Mouse (Mus musculus): ENCODE measurements around the gene Rbp7. TPM values are rescaled to one million over a fixed set of nuclear protein-coding genes. Genes with fewer than 3 reads are reported as not detected.
"Not testable (repeated sequence)": the region's sequence is repeated elsewhere in the genome, so short reads cannot be mapped to it uniquely, and the experiment has no call there.

Rbp7 gene
- polyA plus RNA-seq, 1 experiment from 2014 or later: not detected

DNA sequence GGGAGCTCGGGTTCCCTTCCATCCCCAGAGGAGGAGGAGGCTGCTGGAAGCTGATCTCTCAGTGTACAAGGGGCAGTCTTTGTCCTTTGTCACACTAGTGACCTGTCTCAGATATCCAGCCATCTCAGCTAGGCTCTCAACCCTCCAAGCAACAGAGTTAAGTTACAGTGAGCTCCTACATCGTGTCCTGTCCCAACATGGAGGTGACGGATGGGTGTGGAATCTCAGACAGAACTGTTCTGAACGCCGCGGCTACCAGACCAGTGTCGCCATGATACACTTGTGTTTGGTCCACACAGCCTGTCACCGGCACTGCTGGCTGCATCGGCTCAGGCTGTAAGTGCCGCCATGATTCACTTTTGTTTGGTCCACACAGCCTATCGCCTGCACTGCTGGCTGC is 22.3 kb upstream of the Rbp7 start, which contains the start of gene Tmem274:
Gene Tmem274 (plus strand): TSS at position 301 of the 400 bp plus-strand sequence.
- in situ Hi-C loops (cut with MboI; ENCODE audit: low pct_unique_long_range_greater_than_20kb): no loop called here
- no peaks in the 10 kb centered on the region for H3K27me3 ChIP-seq
- ChIA-PET POLR2A (no interaction called here), CTCF (interaction anchor here (1.8 kb wide), 1 partner anchor 12 kb away, joined by 4 read pairs; no protein-coding TSS in a partner anchor)
- ATAC-seq (no peak), DNase-seq (ENCODE audit: low read depth, low spot score) (no peak)
- TF ChIP-seq CTCF (IDR thresholded peaks at IDR 0.05): no peak

DNA sequence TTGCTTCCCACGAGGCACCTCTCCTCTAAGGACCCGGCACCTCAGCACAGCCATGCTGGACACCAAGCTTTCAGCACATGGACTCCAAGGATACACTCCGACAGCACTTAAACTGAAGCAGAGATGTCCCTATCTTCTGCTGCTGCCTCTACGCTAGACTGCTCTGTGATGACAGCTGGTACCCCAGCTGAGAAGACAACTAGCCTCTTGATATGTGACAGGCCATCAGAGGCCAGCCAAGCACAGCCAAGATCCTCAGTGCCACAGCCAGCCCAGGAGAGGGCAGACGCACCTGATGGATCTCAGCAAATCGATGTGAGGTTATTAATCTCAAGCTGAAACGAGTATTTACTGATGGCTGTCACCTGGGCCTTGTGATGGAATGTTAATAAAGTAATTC is 20.3 kb upstream of the Rbp7 start:
- no peak for DNase-seq (ENCODE audit: low read depth, low spot score)
- CTCF ChIA-PET: interaction anchor here (1.1 kb wide), 1 partner anchor 12 kb away, joined by 3 read pairs; no protein-coding TSS in a partner anchor
- H3K27me3 ChIP-seq: no peaks in the 10 kb centered on the region
- TF ChIP-seq CTCF (IDR thresholded peaks at IDR 0.05): no peak
- POLR2A ChIA-PET: interaction anchor here (0.9 kb wide), 1 partner anchor 117 kb away, joined by 3 read pairs; no protein-coding TSS in a partner anchor
- no peak for ATAC-seq
- in situ Hi-C loops (cut with MboI; ENCODE audit: low pct_unique_long_range_greater_than_20kb): no loop called here

DNA sequence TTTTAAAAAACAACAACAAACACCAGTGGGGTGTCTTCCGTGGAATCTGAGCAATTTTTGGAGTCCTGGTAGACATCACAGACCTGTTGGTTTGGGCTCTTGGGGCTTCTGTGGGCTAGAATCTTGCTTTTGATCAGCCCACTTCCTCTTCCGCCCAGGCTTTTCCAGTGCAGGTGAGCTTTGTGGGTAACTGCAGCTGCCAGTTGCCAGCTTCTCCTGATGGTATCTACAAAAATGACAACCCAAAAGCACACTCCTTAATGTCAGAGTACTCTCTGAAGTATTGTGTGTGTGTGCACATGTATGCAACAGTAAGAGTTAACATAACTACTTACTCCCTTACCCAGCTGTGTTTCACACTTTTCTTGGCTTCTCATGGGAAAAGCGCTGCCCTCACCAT is 14.8 kb upstream of the Rbp7 start:
- no peaks in the 10 kb centered on the region for H3K27me3 ChIP-seq
- no peak for ATAC-seq
- CTCF ChIA-PET: no interaction called here
- POLR2A ChIA-PET: no interaction called here
- no peak for TF ChIP-seq CTCF (IDR thresholded peaks at IDR 0.05)
- in situ Hi-C loops (cut with MboI; ENCODE audit: low pct_unique_long_range_greater_than_20kb): no loop called here
- no peak for DNase-seq (ENCODE audit: low read depth, low spot score)

DNA sequence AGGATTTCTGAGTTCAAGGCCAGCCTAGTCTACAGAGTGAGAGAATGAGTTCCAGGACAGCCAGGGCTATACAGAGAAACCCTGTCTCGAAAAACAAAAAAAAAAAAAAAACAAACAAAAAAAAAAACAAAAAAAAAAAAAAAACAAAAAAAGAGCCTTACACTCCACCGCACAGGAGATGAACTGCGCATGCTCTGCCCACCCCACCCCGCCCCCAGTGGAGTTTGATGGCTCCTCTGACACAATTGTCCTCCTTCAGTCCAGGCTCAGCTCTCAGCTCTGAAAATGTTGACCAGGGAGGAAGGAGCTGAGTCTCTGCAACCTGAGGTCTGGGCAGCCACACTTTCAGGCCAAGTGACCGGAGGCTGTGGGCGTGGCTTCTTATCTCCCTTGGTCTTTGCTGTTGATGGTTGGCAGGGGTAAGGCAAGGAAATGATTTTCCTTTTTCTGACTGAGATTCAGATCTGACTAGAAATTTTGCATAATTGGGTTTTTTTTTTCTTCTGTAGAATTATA is 8.7 kb upstream of the Rbp7 start:
- DNase-seq (ENCODE audit: low read depth, low spot score) (no peak), ATAC-seq (no peak)
- in situ Hi-C loops (cut with MboI; ENCODE audit: low pct_unique_long_range_greater_than_20kb): no loop called here
- H3K27me3 ChIP-seq: no peaks in the 10 kb centered on the region
- ChIA-PET CTCF (no interaction called here), POLR2A (no interaction called here)
- TF ChIP-seq CTCF (IDR thresholded peaks at IDR 0.05): no peak

DNA sequence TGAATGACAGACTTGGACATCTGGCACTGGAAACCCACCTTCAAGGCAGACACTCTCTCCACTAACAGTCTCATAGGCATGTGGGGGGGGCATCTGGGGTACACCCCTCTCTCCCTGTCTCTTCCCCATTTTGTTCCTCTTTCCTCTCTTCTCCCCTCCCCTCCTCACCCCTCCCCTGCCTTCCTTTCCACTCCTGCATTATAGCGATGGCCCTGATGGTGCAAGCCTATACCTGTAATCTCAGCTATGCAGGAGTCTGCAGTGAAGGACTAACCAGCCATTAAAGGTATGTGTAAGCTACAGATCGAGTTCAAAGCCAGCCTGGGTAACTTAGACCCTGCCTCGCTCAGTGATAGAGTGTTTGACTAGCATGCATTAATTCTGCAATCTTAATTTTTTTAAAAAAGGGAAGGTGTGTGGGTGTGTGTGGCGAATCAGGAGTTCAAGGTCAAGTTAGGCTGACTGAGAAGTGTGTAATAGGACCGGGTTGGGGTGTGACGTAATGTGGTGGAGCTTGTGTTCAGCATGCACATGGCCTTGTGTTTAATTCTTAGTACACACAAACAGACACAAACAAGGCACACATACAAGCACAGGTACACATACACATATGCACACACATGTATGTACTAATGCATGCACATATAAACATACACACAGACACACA is 7.7 kb upstream of the Rbp7 start:
- no peak for DNase-seq (ENCODE audit: low read depth, low spot score)
- H3K27me3 ChIP-seq: no peaks in the 10 kb centered on the region
- CTCF ChIA-PET: no interaction called here
- in situ Hi-C loops (cut with MboI; ENCODE audit: low pct_unique_long_range_greater_than_20kb): no loop called here
- POLR2A ChIA-PET: no interaction called here
- TF ChIP-seq CTCF (IDR thresholded peaks at IDR 0.05): no peak
- ATAC-seq: no peak

DNA sequence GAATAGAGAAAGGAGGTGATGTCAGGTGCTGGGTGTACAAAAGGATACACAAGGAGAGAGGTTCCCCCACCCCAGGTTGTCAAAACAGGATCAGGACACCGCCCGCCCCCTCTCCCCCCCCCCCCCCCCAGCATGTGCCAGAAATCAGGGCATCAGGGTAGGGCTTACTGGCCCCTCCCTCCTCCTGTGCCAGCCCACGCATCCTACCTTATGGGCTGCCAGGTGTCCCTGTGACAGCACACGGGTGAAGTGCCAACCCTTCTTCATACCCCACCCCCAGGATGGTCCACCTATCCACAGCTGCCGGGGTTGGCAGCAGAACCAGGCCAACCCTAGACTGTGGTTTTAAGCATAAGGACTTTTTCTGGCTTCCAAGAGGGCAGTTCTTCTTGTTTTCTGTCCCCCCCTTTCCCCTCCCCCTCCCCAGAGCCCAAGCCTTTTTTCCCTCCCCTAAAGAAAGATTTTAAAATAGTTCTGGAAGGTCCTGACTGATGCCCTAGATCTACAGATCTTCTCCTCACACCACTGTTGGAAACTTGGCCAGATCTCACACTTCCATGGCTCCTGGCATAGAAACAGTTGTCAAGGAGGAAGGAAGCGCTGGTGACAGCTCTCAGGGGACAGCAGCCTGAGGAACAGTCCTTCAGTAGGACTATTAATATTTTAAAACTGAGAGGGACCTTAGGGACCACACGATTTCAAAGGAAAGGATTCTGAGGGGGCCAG is 7.0 kb upstream of the Rbp7 start:
- DNase-seq (ENCODE audit: low read depth, low spot score): no peak
- TF ChIP-seq CTCF (IDR thresholded peaks at IDR 0.05): no peak
- in situ Hi-C loops (cut with MboI; ENCODE audit: low pct_unique_long_range_greater_than_20kb): no loop called here
- CTCF ChIA-PET: no interaction called here
- POLR2A ChIA-PET: no interaction called here
- ATAC-seq: no peak
- H3K27me3 ChIP-seq: no peaks in the 10 kb centered on the region

DNA sequence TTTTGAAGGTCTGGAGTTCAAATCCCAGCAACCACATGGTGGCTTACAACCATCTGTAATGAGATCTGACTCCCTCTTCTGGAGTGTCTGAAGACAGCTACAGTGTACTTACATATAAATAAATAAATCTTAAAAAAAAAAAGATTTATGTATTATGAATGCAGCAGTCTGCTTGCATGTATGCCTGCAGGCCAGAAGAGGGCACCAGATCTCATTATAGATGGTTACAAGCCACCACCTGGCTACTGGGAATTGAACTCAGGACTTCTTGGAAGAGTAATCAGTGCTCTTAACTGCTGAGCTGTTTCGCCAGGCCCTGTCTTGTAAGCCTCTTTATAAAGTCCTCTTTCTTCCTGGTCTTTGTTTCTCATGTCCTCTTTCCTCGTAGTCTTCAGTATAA is 5.7 kb upstream of the Rbp7 start:
- CTCF ChIA-PET; H3K27me3 ChIP-seq; ATAC-seq; in situ Hi-C loops (cut with MboI; ENCODE audit: low pct_unique_long_range_greater_than_20kb); DNase-seq (ENCODE audit: low read depth, low spot score); POLR2A ChIA-PET: not testable (repeated sequence)

DNA sequence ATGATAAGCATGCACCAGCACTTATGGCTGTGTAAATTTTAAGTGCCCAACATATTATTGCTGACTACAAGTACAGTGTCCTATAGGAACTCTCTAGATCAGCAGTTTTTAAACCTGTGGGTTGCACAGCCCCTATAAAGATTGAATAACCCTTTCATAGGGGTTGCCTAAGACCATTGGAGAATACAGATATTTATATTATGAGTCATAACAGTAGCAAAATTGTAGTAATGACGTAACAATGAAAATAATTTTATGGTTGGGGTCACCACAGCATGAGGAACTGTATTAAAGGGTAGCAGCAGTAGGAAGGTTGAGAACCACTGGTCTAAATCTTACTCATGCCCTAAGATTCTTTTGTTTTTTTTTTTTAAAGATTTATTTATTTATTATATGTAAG is 4.6 kb upstream of the Rbp7 start:
- in situ Hi-C loops (cut with MboI; ENCODE audit: low pct_unique_long_range_greater_than_20kb): no loop called here
- POLR2A ChIA-PET: no interaction called here
- no peak for TF ChIP-seq CTCF (IDR thresholded peaks at IDR 0.05)

DNA sequence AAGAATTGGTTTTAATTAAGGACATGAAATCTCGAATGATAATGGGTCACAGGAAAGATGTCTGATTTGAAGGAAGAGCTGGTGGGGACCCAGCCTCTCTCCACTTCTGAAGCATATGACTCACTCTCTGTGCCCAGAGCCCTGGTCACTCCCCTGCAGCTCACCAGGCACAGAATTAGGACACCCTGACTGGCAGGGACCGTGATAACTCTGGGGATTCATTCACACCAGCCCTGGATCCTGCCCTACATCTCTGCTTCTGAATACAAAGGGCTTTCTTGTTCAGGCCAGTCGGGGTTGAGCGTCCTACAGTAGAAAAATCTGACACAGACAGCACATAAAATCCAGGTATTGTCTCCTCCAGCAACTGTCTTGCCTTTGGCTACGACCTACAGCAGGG is 3.7 kb upstream of the Rbp7 start:
- ChIA-PET POLR2A (interaction anchor here (0.6 kb wide), 1 partner anchor 39 kb away, joined by 3 read pairs; no protein-coding TSS in a partner anchor), CTCF (no interaction called here)

More for the DNA sequence above, 4.6 kb upstream of the Rbp7 start:
- no peaks in the 10 kb centered on the region for H3K27me3 ChIP-seq
- CTCF ChIA-PET: no interaction called here
- DNase-seq (ENCODE audit: low read depth, low spot score) (no peak), ATAC-seq (no peak)

DNA sequence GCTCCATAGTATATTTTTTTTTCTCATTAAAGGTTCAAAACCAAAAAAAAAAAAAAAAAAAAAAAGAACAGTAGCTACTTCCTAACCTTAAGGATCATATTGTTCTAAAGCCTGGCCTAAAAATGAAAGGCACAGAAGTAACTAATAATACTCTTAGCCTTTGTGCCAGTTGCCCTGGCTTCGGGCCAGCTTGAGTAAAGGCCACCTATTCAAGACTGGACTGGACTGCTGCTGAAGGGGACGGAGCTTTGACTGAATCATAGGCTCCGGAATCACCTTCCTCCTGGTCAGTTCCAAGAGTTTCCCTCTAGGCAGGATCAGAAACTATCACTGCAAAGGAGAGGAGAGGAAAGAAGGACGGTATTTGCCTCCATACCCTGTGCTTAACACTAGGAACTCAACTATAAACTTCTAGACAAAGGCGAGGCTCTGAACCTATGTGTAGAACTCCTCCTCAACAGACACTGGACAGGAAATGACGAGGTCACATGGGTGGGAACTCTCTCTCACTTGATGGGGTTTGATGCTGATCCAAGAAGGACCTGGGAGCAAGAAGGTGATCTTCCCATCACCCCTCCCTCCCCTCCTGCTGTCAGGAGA is 3.2 kb upstream of the Rbp7 start:
- ChIA-PET CTCF (interaction anchor here (0.7 kb wide), 1 partner anchor 13 kb away, joined by 3 read pairs; no protein-coding TSS in a partner anchor), POLR2A (no interaction called here)
- H3K27me3 ChIP-seq: no peaks in the 10 kb centered on the region
- ATAC-seq (no peak), DNase-seq (ENCODE audit: low read depth, low spot score) (no peak)
- in situ Hi-C loops (cut with MboI; ENCODE audit: low pct_unique_long_range_greater_than_20kb): no loop called here
- TF ChIP-seq CTCF (IDR thresholded peaks at IDR 0.05): no peak

More for the DNA sequence above, 3.7 kb upstream of the Rbp7 start:
- no peak for TF ChIP-seq CTCF (IDR thresholded peaks at IDR 0.05)
- in situ Hi-C loops (cut with MboI; ENCODE audit: low pct_unique_long_range_greater_than_20kb): no loop called here
- no peak for ATAC-seq
- no peak for DNase-seq (ENCODE audit: low read depth, low spot score)
- H3K27me3 ChIP-seq: no peaks in the 10 kb centered on the region

DNA sequence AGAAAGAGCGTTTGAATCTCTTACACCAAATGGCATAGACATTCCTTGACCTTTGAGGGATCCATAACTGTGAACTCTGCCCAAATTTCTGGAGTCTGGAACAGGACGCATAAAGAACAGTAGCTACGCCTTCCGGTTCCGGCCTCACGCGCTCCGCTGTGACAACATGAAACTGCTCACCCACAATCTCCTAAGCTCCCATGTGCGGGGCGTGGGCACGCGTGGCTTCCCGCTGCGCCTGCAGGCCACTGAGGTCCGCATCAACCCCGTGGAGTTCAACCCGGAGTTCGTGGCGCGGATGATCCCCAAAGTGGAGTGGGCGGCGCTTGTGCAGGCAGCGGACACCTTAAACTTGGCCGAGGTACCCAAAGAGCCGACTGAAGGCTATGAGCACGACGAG is 2.4 kb upstream of the Rbp7 start:
- CTCF ChIA-PET: interaction anchor here (0.7 kb wide), 1 partner anchor 12 kb away, joined by 3 read pairs; no protein-coding TSS in a partner anchor
- DNase-seq (ENCODE audit: low read depth, low spot score); POLR2A ChIA-PET; in situ Hi-C loops (cut with MboI; ENCODE audit: low pct_unique_long_range_greater_than_20kb); H3K27me3 ChIP-seq; ATAC-seq: not testable (repeated sequence)
